Mouse (Mus musculus) kidney, embryonic 16.5 days (tissue): ENCODE results near the gene Akt1. TPM values are rescaled to one million over a fixed set of nuclear protein-coding genes. Genes with fewer than 3 reads are reported as not detected.

Source experiments
- ATAC-seq: fragments of 200-750 bp; cut with Nextera tagmentation; 2 replicates; pipeline ENCODE4 v1.8.0; 2017; ENCODE audit warnings: moderate TSS enrichment; ENCODE audit not compliant: low FRiP score, low TSS enrichment
- H3K27ac ChIP-seq: fragments of 300-500 bp; sonication (generic); 2 replicates; pipeline ENCODE4 v1.5.1; 2014; ENCODE audit warnings: low read length
- H3K27me3 ChIP-seq: fragments of 300-500 bp; sonication (generic); 2 replicates; pipeline ENCODE4 v1.6.1; 2014; ENCODE audit warnings: low read length, control low read depth, mixed read lengths; ENCODE audit not compliant: insufficient read depth
- H3K36me3 ChIP-seq: fragments of 300-500 bp; sonication (generic); 2 replicates; pipeline ENCODE4 v1.6.1; 2014; ENCODE audit warnings: low read length, control low read depth, mixed read lengths; ENCODE audit not compliant: insufficient read depth
- H3K4me1 ChIP-seq: fragments of 300-500 bp; sonication (generic); 2 replicates; pipeline ENCODE4 v1.6.1; 2014; ENCODE audit warnings: low read length, control low read depth, mixed read lengths; ENCODE audit not compliant: insufficient read depth
- H3K4me2 ChIP-seq: fragments of 300-500 bp; sonication (generic); replicated peaks from 2 replicates; pipeline ENCODE4 v1.6.1; 2014; ENCODE audit warnings: low read depth, low read length
- H3K4me3 ChIP-seq: fragments of 300-500 bp; sonication (generic); 2 replicates; pipeline ENCODE4 v1.5.1; 2014; ENCODE audit warnings: mild to moderate bottlenecking, low read length
- H3K9ac ChIP-seq: fragments of 300-500 bp; sonication (generic); replicated peaks from 2 replicates; pipeline ENCODE4 v1.6.1; 2014; ENCODE audit warnings: low read length
- H3K9me3 ChIP-seq: fragments of 300-500 bp; sonication (generic); 2 replicates; pipeline ENCODE4 v1.6.1; 2016; ENCODE audit warnings: low read length, control low read depth
- WGBS: fragments of 180-500 bp; shearing (Covaris S2); extraction: QIAGEN DNeasy Blood & Tissue Kit; methylation state at CpG from one replicate; pipeline ENCODE4 v1.1.7; 2014; 5-methylcytosine and 5-hydroxymethylcytosine counted together
- polyA plus RNA-seq: library from polyadenylated mRNA; unstranded; fragments of >200 nt; fragmentation: Nextera tagmentation; extraction: Ambion mirVana; gene quantifications from 2 replicates; pipeline ENCODE4 v1.2.1, GENCODE M21; 2015

Gene Akt1
- polyA plus RNA-seq, 1 experiment from 2014 or later = 49.5 TPM

DNA sequence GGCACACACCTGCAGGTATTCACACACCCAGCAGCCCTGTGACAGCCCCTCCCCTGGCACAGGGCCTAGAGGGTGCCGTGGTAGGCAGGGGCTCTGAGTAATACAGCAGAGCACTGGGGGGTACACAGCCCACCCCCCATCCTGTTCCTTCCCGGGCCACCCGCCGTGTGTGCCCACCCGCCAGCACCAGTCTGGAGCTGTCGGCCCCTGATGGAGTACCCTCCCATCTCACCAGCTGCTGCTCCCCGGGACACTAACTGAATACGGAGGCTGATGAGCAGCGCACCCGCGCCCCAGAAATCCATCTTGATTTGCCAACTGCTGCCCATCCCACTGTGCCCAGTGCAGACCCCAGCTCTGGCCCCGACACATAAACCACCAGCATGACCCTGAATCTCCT is 11.0 kb downstream of the Akt1 start:
- no peak overlapping the region for H3K4me2 ChIP-seq
- H3K27ac ChIP-seq = no peak overlapping the region
- H3K9ac ChIP-seq = no peak overlapping the region
- peaks cover 75% of the 10 kb centered on the region for H3K4me1 ChIP-seq
- peaks cover 46% of the 10 kb centered on the region for H3K36me3 ChIP-seq
- H3K9me3 ChIP-seq = no peaks in the 10 kb centered on the region
- no peak for ATAC-seq
- no peaks in the 10 kb centered on the region for H3K27me3 ChIP-seq
- no peak overlapping the region for H3K4me3 ChIP-seq
- WGBS = 88% methylated on average over 12 of the region's 12 CpGs

DNA sequence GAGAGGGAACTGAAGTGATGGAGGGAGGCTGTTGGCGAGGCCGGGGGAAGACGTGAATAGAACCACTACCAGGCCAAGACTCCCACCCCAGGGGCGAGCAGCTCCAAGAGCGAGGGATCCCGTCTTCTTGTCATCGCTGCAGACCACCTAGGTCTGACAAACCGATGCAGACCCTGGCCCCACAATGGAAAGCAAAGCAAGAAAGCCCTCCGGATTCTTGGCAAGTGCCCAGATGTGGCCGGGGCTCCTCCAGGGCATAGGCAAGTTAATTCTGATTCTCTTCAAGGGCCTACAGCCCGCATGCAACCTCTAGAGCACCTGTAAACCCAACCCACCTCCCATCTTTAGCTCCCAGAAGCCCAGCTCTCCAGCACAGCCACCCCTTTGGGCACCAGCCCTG is 11.4 kb downstream of the Akt1 start:
- H3K36me3 ChIP-seq = peaks cover 47% of the 10 kb centered on the region

DNA sequence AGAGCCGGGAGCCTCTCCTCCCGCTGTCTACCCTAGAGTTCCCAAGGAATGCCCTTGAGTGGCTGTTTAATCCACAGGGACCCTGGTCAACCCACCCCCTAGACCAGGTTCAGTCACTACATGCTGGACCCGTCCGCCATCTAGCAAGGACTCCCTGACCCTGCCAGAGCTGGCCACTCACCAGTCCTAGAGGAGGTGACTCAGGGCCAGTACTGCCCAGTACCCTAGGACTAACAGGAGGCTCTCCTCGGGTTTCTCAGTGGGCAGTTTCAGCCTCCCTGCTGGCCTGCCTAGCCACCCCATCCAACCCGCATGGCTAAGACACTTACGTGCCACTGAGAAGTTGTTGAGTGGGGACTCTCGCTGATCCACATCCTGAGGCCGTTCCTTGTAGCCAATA is 12.8 kb downstream of the Akt1 start:
- no peaks in the 10 kb centered on the region for H3K27me3 ChIP-seq
- peak overlapping the region; percentile 83 for H3K27ac ChIP-seq
- no peaks in the 10 kb centered on the region for H3K9me3 ChIP-seq
- H3K4me3 ChIP-seq = no peak overlapping the region
- WGBS = 61% methylated on average over 9 of the region's 9 CpGs
- no peak overlapping the region for H3K4me2 ChIP-seq
- H3K4me1 ChIP-seq = peaks cover 61% of the 10 kb centered on the region
- ATAC-seq = no peak
- H3K36me3 ChIP-seq = peaks cover 50% of the 10 kb centered on the region
- 0 out of 2 replicates have a peak overlapping the region, but pooled peaks have one; percentile 35 for H3K9ac ChIP-seq

More for the DNA sequence above, 11.4 kb downstream of the Akt1 start:
- WGBS = 77% methylated on average over 11 of the region's 11 CpGs
- Histone ChIP-seq H3K27me3 (no peaks in the 10 kb centered on the region), H3K4me1 (peaks cover 71% of the 10 kb centered on the region), H3K27ac (no peak overlapping the region), H3K9me3 (no peaks in the 10 kb centered on the region), H3K9ac (no peak overlapping the region), H3K4me2 (no peak overlapping the region), H3K4me3 (no peak overlapping the region)
- no peak for ATAC-seq

DNA sequence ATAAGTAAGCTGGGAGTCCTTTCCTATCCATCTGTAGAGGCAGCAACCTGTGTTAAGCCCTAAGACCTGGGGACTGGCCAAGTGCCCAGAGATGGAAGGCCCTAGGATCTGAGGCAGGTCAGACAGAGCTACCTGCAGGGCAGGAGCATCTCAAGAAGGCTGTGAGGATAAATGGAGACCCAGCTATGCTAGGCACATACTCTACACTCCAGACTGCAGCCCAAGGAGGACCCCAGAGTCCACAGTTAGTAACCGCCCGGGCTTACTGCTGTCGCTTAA is 13.4 kb downstream of the Akt1 start:
- Histone ChIP-seq H3K9ac (peak overlapping the region; percentile 42), H3K9me3 (no peaks in the 10 kb centered on the region), H3K27ac (peak overlapping the region; percentile 83), H3K36me3 (peaks cover 56% of the 10 kb centered on the region), H3K4me1 (peaks cover 55% of the 10 kb centered on the region), H3K4me3 (no peak overlapping the region), H3K27me3 (no peaks in the 10 kb centered on the region), H3K4me2 (peak overlapping the region; percentile 10; the same call in 1 of the 2 replicates)
- 67% methylated on average over 3 of the region's 3 CpGs for WGBS
- ATAC-seq = no peak

DNA sequence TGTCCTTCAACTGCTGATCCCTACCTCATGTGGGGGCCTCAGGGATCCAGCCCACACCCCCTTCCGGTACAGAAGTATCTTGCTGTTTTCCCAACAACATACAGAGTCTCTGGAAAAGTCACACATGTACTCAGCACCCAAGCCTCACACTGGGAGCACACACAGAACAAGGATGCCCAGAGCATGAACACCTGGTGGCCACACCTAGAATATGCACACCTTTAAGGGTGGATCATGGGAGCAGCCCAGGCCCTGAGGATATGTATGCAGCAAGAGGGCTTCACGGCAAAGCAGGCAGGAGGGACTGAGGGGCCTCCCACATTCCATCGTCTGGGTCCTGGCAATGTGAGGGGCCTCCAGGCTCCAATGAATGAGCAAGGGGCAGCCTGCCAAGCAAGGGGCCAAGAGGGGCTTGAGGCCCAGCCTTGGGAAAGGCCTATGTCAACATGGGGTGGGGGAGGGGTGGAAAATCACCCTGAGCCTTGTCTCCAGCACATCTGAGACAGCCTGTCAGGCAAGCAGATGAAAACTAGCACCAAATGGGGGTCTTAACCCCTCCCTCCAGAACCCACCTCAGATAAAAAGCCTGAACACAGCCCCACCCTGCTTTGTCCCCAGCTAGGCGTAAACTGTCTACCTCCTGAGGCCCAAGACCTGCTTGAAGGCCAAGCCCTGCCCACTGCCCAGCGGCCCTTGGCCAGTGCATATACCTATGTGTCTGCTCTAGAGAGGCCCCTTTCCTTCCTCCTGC is 13.9 kb downstream of the Akt1 start:
- Histone ChIP-seq H3K36me3 (peaks cover 61% of the 10 kb centered on the region), H3K4me1 (peaks cover 50% of the 10 kb centered on the region), H3K4me3 (no peak overlapping the region), H3K9me3 (no peaks in the 10 kb centered on the region), H3K27me3 (no peaks in the 10 kb centered on the region), H3K27ac (peak overlapping the region; percentile 83), H3K9ac (peak overlapping the region; percentile 42), H3K4me2 (peak overlapping the region; percentile 10)
- ATAC-seq = peak; percentile 80
- 24% methylated on average over 5 of the region's 5 CpGs for WGBS

DNA sequence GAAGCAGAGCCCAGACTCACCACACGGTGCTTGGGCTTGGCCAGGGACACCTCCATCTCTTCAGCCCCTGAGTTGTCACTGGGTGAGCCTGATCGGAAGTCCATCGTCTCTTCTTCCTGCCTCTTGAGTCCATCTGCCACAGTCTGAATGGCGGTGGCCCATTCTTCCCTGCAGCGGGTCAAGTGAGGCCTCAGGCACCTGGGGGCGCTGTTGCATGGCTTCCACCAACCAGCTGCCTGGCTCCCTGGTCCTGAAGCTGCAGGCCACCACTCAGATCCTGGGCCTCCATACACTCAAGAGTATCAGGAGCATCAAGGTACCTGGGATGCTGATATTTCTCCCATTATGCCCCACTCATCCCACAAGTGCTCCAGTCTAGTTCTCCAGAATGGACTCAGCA is 15.6 kb downstream of the Akt1 start:
- H3K27me3 ChIP-seq = no peaks in the 10 kb centered on the region
- H3K4me1 ChIP-seq = peaks cover 40% of the 10 kb centered on the region
- H3K4me2 ChIP-seq = no peak overlapping the region
- H3K4me3 ChIP-seq = no peak overlapping the region
- WGBS = 90% methylated on average over 6 of the region's 6 CpGs
- no peak for ATAC-seq
- H3K36me3 ChIP-seq = peaks cover 76% of the 10 kb centered on the region
- H3K9ac ChIP-seq = no peak overlapping the region
- no peak overlapping the region for H3K27ac ChIP-seq
- no peaks in the 10 kb centered on the region for H3K9me3 ChIP-seq

DNA sequence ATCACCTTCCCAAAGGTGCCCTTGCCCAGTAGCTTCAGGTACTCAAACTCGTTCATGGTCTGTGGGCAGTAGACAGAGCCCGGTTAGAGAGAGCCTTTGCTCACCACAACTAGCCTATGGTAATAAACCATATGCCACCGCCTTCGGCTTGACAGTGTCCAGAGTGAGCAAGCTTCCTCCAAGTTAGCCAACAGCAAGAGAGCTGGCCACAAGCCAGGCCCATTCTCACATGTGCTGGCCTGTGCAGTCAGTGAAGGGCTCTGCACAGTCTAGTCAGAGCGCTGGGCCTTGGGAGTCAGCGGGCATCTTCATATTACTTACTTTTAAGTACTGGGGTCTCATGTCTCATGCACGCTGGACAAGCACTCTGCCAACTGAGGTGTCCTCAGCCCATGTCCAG is 16.1 kb downstream of the Akt1 start:
- 94% methylated on average over 7 of the region's 7 CpGs for WGBS
- Histone ChIP-seq H3K4me2 (no peak overlapping the region), H3K27me3 (no peaks in the 10 kb centered on the region), H3K4me1 (peaks cover 40% of the 10 kb centered on the region), H3K36me3 (peaks cover 79% of the 10 kb centered on the region), H3K9ac (no peak overlapping the region), H3K9me3 (no peaks in the 10 kb centered on the region), H3K4me3 (no peak overlapping the region), H3K27ac (no peak overlapping the region)
- no peak for ATAC-seq

DNA sequence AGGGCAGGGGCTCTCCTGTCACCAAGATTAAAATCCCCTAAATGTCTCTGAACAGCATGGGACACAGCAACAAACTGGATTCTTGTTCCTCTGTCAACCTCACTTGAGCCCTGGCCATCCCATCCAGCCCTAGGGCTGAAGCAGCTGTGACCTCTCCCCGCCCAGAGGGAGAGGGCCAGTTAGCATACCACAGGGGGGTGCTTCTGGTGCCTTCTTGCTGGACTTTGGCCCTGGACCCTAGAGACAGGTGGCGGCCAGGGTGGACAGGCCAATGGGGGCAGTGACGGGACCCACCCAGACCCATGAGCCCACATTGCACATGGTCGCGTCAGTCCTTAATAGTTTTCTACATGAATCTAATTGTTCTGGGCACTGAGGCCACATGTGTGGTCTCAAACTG is 20.6 kb downstream of the Akt1 start:
- H3K4me3 ChIP-seq = no peak overlapping the region
- H3K27ac ChIP-seq = peak overlapping the region; percentile 39; the same call in 1 of the 2 replicates
- ATAC-seq = no peak
- H3K4me1 ChIP-seq = peaks cover 13% of the 10 kb centered on the region; the same call in 1 of the 2 replicates
- WGBS = 77% methylated on average over 5 of the region's 5 CpGs
- no peak overlapping the region for H3K9ac ChIP-seq
- no peaks in the 10 kb centered on the region for H3K9me3 ChIP-seq
- H3K4me2 ChIP-seq = no peak overlapping the region
- peaks cover 84% of the 10 kb centered on the region for H3K36me3 ChIP-seq
- H3K27me3 ChIP-seq = no peaks in the 10 kb centered on the region

DNA sequence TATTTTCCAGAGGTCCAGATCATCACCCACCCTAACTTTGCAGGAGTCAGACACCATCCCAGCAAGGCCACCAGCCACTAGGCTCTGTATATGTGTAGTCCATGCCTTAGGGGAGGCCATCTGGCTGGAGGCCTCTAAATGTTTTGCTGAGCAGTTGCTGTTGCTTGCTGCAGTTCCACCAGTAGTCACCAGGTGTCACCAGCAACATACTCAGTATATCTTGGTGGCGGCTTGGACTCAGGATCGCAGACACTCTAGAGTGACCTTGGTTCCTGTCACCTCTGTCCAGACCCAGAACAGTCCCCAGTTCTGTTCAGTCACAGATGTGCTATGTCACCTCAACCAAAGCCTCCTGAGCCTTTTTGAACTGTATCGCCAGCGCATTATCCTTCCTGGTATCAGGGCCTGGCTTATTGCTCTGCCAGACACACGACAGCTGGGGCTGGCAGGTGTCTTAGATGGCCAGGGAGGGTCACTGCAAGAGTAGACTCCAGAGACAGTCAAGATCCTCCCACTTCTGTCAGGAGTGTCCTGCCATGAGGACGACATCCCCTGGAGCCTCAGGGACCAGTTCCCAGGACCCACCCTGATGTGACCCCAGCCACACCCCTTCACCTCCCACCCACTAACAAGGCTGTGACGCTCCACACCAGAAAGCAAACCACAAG is 21.4 kb downstream of the Akt1 start:
- H3K36me3 ChIP-seq = peaks cover 84% of the 10 kb centered on the region
- no peak overlapping the region for H3K9ac ChIP-seq
- no peaks in the 10 kb centered on the region for H3K27me3 ChIP-seq
- 37% methylated on average over 7 of the region's 7 CpGs for WGBS
- ATAC-seq = peak; percentile 58
- peaks cover 13% of the 10 kb centered on the region; the same call in 1 of the 2 replicates for H3K4me1 ChIP-seq
- H3K4me3 ChIP-seq = no peak overlapping the region
- no peak overlapping the region for H3K4me2 ChIP-seq
- H3K9me3 ChIP-seq = no peaks in the 10 kb centered on the region
- no peak overlapping the region for H3K27ac ChIP-seq

DNA sequence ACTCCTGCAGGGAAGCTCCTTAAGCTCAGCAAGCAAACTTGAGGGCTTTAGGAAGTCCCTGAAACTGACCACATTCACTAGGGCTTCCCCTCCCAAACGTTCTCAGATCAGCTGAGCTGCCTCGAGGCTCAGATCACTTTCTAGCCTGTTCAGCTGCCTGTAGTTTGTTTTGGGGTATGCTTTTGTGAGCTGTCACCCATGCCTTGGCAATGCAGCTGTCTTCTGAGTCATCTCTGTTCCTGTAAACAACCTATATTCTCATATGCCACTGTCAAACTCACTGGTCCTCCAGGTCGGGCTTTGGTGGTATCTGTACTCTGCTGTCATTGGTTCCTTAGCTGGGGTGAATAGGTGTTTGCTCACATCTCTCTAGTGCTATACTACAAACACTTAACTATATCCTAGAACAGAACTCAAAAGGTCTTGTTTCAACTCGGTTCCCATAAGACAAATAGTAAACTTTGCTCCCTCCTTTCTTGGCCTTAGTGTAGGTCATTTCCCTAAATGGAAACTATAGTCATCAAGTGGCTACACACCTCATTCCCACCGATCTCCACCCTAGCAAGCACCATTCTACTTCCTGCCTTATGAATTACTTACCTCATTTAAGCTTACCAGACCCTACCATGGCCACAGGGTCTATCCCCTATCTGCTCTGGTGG is 22.8 kb downstream of the Akt1 start:
- H3K27me3 ChIP-seq = no peaks in the 10 kb centered on the region
- H3K4me1 ChIP-seq = peaks cover 13% of the 10 kb centered on the region; the same call in 1 of the 2 replicates
- 70% methylated on average over 5 of the region's 5 CpGs for WGBS
- H3K4me3 ChIP-seq = no peak overlapping the region
- H3K9ac ChIP-seq = no peak overlapping the region
- ATAC-seq = no peak
- peaks cover 84% of the 10 kb centered on the region for H3K36me3 ChIP-seq
- no peak overlapping the region for H3K4me2 ChIP-seq
- no peak overlapping the region for H3K27ac ChIP-seq
- H3K9me3 ChIP-seq = no peaks in the 10 kb centered on the region
